Mouse (Mus musculus): ENCODE measurements around the gene Dyrk3. TPM values are rescaled to one million over a fixed set of nuclear protein-coding genes. Genes with fewer than 3 reads are reported as not detected.
"Not testable (repeated sequence)": the region's sequence is repeated elsewhere in the genome, so short reads cannot be mapped to it uniquely, and the experiment has no call there.

The Dyrk3 gene
- total RNA-seq, 2 experiments from 2014 or later = 15.7 to 17.4 TPM

DNA sequence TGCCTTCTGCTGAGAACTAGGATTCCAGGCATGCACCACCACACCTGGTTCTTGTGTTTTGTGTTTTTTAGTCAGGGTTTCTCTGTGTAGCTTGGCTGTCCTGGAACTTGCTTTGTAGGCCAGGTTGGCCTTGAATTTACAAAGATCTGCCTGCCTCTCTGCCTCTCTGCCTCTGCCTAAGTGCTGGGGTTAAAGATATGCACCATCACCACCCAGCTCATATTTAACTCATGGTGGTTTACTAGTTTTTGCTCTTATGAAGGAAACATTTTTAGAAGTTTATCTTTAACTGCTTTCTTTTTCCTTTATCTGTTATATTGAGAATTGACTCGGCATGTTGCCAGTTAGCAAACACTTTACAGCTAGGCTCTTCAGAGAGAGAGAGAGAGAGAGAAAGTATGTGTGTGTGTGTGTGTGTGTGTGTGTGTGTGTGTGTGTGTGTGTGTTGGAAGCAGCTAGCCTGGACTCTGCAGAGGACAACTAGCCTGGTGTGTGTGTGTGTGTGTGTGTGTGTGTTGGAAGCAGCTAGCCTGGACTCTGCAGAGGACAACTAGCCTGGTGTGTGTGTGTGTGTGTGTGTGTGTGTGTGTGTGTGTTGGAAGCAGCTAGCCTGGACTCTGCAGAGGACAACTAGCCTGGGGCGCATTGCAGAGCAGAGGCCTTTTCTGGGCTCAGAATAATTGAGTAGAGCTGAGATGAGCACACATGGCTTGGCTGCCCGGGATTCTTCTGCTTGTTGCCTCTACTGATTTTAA, 21.6 kb upstream of the Dyrk3 start:
- DNase-seq (ENCODE audit: extremely low spot score in 1 of 2, low spot score in 1 of 2) = not testable (repeated sequence)

DNA sequence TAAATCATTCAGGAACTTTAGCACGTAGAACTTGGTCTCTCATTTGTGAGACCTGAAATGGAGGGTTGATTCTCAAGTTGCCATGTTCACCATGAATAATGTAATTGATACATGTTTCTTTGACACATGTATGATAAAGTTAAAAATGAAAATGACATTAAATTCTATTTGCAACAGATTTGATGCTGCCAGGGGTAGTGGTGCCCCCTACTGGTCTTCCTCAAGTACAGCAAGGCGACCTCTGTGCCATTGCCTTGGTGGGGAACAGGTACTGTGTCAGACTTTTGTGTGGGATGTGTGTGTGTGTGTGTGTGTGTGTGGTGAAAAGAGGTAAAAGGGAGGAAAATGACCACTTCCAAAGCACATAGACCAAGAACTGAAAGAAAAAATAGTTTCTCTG, 17.3 kb upstream of the Dyrk3 start:
- peak in 1 of 2 experiments; percentile 56 for DNase-seq (ENCODE audit: extremely low spot score in 1 of 2, low spot score in 1 of 2)

DNA sequence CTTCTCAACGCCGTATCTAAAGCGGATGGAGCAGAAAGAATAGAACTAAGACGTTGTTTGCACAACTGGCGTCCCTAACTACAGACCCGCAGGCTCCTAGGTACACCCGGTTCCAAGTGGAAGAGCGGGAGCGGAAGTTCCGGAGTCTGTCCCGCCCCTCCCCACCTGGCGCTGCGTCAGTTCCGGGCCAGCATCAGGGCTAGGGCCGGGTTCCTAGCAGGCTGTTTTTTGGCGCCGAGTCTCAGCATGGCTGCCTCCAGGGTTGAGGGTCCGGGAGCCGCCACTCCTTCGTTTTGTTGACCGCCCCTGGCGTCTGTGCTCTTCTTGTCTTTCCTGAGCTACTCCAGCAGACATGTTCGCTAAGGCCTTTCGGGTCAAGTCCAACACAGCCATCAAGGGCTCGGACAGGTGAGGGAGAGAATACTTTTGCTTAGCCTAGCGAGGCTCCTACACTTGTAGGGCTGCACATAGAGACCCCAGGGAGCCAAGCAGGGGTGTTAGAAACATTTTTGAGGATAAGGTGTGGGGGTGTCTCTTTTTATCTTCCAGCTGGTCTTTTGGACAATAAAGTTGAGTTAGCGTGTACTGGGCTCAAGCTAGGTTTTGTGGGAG, 15.0 kb upstream of the Dyrk3 start, which contains the start of gene Eif2d:
TSS of gene Eif2d (plus strand) at position 164 of the 612 bp plus-strand sequence.
- peak; percentile 71 to 83 for DNase-seq (ENCODE audit: extremely low spot score in 1 of 2, low spot score in 1 of 2)

DNA sequence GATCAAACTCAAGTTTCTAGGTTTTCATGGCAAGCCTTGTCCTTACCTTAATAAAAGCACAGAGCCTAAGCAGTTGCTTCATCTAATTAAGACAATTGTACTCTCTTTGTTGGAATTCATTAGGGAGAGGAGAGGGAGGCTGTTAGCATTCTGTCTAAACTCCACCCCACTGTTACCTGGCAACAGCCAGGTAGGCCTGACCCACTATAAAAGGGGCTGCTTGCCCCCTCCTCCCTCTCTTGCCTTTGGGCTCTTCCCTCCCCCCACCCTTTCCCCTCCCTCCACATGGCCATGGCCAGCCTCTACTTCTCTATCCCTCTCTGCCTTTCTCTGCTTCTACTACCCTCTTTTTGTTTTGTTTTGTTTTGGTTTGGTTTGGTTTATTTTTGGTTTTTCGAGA, 11.4 kb upstream of the Dyrk3 start:
- DNase-seq (ENCODE audit: extremely low spot score in 1 of 2, low spot score in 1 of 2) = no peak

DNA sequence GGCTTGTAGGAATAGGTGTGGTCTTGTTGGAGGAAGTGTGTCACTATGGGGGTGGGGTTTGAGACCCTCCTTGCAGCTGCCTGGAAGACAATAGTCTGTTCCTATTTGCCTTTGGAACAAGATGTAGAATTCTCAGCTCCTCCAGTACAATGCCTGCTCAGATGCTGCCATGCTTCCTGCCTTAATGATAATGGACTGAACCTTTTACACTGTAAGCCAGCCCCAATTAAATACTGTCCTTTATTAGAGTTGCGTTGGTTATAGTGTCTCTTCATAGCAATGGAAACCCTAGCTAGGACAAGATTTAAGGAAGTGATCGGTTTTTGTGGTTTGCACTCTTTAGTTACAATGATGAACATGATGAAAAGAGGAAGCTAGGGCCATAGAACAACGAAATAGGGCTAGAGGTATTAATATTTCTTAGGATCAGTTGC, 8.1 kb upstream of the Dyrk3 start:
- no peak for DNase-seq (ENCODE audit: extremely low spot score in 1 of 2, low spot score in 1 of 2)

DNA sequence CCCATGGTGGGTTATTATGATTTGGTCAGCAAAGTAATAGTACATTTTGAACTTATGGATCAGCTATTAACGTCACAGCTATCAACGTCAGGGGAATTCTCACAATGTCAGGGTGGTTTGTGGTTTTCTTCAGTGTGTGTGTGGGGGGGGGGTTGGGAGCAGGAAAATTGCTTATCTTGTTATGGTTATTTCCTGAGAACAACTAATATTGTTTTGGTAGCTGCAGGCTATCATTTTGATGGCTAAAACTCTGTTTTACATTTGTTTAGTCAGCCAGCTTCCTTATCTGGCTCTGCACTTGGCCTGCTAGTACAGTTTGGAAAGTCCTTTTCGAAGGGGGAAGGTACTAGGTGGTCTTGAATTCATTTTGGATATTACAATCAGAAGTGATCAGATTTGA, 7.1 kb upstream of the Dyrk3 start:
- not testable (repeated sequence) for DNase-seq (ENCODE audit: extremely low spot score in 1 of 2, low spot score in 1 of 2)

DNA sequence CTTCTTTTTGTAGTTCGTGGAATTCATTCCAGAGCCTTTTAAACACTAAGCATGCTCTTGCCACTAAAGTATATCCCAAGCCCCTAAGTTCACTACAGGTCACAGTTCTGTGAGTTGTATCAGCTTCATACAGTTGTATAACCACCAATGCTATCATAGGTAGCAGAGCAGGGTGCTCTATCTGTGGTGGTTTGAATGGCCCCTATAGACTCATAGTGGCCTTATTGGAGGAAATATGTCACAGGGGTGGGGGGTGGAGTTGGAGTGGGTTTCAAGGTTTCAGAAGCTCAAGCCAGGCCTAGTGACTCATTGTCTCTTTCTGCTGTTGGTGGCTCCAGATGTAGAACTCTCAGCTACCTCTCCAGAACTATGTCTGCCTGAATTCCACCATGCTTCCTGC, 4.3 kb upstream of the Dyrk3 start:
- DNase-seq (ENCODE audit: extremely low spot score in 1 of 2, low spot score in 1 of 2) = no peak

DNA sequence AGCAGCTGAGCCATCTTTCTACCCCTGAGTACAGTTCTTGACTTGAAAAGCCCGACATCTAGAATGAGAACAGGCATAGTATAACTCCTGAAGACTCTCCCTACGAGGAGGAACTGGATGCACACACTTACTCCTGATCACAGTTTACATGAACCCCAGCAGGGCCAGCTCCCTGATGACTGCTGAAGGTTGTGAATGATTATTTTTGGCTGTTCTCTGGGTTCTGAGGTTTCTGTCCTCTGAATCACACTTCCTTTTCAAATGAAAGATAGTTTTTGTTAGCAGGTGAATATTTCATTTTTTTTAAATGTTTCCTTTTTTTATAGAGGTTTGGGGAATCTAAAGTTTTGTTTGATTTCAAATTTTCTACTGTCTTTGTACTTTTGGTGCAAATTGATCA, 3.3 kb upstream of the Dyrk3 start:
- no peak for DNase-seq (ENCODE audit: extremely low spot score in 1 of 2, low spot score in 1 of 2)

DNA sequence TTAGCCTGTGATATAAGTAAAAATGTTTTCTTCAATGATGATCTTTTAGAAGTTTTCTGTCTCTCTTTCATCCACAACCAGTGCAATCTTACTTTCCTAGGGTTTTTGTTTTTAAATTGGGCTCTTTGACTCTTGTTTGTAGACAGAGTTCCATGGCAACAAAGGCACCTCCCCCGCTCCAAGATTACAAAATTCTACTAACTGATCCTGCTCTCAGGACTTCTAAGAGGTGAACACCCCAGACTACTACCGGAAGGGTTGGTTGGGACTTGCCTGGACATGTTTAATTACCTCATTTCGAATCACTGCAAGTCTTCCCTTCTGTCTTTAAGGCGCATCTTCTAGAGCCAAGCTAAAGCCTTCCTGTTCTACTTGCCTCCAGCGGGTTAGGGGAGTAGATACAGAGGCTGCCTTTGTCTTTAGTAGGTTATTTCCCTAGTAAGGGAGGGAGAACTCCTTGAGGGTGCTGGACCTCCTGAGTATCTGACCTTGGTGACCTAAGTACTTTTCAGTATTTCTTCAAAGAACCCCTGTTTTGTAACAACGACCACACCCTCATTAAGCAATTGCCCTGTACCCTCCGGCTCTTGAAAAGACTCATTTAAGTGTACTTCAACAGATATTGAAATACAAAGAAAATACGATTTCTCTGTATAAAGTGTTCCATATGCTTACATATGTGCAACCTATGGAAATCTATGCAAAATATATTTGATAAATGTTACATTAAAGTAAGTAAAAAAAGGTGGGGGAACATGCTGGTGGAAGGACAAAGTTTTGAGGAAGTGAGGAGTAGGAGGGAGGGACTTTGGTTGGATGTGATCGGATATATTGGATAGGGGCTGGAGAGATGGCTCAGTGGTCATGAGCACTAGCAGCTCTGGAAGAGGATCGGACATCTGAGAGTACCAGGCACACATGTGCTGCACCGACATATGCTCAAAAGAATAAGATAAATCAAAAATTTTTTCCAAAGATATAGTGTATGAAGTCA, 1.3 kb upstream of the Dyrk3 start:
- no peak for DNase-seq (ENCODE audit: extremely low spot score in 1 of 2, low spot score in 1 of 2)

DNA sequence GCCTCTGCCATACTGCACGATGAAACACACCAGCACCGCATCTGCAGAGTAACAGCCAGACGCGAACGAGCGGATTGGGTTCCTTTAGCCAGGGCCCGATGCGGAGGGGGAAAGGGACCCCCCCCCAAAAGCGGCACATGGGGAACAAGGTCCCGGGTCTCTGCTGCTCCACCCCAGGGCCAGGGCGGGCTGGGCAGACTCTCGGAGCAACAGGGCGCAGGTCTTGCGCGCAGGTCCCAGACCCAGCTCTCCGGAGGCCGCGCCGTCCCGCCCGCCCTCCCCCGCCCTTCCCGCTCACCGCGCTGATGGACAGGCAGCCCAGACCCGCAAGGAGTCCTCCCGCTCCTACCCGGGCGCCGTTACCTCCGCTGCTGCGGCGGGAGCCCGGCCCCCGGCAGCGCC, 422 bp downstream of the Dyrk3 start:
- no peak for DNase-seq (ENCODE audit: extremely low spot score in 1 of 2, low spot score in 1 of 2)

DNA sequence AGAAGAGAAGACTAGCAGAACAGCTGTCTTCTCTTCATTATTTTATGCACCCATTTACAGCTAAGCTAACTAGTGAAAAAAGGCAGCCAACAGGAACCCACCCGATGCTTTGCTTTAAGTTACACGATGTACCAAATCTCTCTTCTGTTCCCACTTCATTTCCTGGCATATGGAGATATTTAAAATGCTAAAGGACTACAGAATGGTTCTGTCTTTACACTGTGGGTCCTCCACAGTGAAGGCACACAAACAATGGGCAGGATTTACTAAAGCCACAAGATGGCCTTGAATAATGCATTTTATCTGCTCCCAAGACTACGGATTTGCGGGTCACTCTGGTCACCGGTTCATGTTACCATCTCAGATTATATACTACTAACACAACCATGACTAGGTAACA, 1.0 kb downstream of the Dyrk3 start:
- no peak for DNase-seq (ENCODE audit: extremely low spot score in 1 of 2, low spot score in 1 of 2)

DNA sequence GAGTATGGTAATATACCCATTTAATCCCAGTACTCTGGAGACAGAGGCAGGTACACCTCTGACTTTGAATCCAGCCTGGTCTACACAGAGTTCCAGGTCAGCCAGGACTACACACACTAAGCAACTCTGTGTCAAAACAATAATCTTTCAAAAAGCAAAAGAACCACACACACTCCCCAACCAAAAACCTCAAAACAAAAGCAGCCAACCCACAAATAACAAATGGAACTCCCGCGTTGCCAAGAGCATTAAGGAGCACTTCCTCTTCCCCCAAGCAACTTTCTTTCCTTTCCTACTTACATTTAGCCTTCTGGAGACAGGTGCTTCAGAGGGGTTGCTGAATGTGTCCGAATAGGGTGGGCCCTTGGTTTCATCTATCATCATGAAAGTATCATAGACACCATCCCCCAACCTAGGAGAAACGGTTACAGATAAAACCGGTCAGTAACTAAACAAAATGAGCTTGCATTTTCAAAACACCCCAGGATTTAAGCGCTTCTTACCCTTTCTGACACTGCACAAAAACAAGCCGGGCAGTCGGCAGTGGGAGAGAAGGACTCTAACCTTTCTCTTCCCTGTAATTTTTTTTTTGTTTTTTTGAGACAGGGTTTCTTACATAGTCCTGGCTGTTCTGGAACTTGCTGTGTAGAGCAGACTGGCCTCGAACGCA, 2.0 kb downstream of the Dyrk3 start:
- no peak for DNase-seq (ENCODE audit: extremely low spot score in 1 of 2, low spot score in 1 of 2)

DNA sequence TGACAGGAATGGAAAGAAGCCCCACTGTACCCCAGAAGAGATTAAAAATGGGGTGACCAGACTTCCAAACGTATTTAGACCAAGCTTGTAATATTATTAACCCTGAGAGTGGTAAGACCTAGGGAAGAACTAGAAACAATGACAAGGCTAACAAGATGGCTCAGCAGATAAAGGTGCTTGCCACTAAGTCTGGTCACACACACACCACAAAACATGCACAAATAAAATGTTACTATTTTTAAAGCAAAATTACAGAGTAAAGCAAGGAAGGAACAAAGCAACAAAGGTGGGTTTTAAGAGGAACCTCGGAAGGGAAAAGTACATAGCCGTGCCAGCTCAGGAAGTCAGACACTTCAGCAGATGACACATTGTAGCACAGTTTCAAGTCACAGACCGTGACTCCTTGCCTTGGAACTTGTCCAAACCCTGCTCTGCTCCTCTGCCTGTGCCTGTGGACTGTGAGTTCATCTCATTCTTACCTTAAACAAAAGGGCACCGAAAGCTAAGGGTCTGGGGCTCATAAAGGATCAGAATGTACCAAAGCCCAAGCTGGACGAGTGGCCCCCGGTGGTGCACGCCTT, 3.1 kb downstream of the Dyrk3 start:
- no peak for DNase-seq (ENCODE audit: extremely low spot score in 1 of 2, low spot score in 1 of 2)

DNA sequence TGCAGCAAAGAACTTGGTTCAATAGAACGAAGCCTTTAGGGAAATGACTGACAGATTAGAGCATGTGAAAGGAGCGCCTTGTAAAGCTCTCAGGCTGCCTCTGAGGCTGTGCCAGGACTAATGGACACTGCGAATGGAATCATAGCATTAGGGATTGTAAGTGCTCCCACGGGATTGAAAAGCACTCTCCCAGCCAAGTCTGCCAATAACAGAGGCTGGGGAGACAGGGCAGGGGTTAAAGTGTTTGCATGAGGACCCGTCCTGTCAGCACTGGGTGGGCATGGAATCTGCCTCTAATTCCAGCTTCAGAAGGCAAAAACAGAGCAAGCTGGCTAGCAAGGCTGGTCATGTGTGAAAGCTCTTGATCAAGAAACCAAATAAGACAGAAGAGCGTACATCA, 3.9 kb downstream of the Dyrk3 start:
- DNase-seq (ENCODE audit: extremely low spot score in 1 of 2, low spot score in 1 of 2) = no peak

DNA sequence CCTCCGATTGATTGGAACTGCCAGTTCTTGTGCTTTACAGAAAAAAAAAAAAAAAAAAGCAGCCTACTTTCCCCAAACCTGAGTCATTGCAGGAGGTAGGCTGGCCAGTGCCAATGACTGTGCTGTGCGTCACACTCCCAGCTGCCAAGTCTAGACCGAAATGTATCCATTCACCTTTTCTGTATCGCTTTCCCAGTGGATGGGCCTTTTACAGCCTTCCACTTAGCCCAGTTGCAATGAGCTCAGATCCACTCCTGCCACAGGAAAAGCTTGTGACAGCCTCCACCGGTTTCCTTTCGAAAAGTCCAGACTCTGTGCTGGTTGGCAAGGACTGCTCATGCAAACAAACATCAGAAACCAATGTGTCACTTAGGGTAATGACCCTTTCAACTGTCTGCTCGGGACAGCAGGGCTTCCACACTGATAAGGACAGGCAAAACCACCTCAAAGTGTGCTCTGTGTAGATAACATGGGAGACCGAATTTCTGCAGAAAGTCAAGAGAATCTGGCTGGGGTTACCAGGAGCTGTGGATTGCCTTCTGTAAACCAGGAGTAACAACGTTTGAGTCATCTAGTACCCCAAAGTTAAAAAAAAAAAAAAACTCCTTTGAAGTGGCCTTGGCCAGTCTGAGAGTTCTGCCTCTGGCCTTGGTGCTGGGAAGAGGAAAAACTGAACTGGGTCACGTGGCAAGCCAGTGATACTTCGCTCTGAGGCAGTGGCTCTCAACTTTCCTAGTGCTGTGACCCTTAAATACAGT, 12.0 kb downstream of the Dyrk3 start:
- no peak for DNase-seq (ENCODE audit: extremely low spot score in 1 of 2, low spot score in 1 of 2)

DNA sequence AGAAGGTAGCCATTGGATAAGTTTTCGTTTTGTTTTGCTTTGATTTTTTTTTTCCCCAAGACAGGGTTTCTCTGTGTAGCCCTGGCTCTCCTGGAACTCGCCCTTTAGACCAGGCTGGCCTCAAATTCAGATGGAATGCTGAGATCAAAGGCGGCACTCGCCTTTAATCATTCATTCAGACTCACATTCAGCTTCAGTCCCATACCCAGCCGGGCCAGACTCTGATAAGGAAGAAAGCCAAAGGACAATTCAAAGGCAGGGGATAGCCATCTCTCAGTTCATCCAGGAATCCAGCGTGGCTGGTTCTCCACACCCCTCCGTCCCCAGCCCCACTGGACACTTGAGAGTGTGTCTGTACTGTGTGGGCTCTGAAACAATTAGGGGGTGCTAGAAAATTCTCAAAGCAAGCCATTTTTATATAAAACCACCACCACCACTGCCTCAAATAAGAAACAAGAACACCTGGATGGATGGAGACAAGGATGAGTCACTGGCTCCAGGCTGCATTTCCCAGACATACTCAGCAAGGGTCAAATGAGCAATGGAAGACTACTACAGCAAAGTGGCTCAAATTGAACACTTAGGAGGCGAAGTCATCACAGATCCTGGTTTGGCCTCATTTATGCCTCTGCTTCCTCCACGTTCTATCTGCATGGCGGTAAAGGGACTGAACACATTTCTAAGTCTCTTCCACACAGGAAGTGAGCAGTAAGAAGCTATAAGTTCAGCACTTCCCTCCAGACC, 14.4 kb downstream of the Dyrk3 start:
- DNase-seq (ENCODE audit: extremely low spot score in 1 of 2, low spot score in 1 of 2) = no peak

DNA sequence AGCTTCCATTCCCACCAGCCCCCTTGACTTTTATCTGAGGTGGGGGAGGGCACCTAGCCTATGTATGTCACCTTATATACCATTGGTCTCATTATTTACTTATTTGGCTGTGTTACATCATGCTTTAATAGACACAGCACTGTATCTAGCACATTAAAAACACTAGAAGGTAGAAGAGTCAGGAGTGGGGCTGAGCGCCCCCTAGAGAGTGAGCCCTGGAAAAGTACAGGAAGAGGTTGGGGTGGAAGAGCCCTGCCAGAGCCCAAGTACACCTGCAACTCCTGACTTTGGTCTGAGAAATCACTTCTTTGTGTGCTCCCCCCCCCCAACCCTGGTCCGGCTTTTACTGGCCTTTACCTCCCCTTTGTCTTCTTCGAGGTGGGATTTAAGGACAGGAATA, 16.2 kb downstream of the Dyrk3 start:
- peak in 1 of 2 experiments; percentile 31 for DNase-seq (ENCODE audit: extremely low spot score in 1 of 2, low spot score in 1 of 2)

DNA sequence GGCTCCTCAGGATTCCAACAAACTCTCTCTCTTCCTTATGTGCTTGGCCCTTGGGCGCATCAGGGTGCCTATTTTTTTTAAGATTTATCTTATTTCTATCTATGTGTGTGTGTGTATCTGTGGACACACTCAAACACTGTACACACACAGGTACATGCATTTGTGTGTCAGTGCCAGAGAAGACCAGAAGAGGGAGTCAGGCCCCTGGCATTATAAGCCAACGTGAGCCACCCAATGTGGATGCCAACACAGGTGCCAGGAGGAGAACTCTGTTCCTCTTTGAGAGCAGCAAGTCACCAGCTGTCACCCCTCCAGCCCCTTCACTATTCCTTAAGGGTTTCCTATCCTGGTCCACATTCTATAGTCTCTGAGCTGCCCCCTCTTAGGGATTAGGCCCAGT, 19.1 kb downstream of the Dyrk3 start:
- DNase-seq (ENCODE audit: extremely low spot score in 1 of 2, low spot score in 1 of 2) = no peak

DNA sequence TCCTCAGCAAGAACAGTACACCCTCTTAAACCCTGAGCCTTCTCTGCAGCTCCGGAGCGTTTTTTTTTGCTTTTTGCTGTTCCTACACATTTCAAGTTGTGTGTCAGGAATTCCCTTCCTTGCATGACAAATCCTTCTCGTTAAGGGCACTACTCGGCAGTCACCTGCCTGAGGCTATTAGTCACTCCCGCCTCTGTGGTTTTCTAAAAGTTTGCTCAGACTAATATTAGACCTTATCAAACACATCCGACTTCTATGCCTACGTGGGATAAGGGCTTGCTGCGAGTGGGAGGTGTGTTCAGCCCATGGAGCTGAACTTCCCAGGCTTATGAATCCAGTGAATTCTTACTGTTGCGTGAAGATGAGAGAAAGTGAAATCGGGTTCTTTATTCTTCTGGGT, 19.6 kb downstream of the Dyrk3 start:
- no peak for DNase-seq (ENCODE audit: extremely low spot score in 1 of 2, low spot score in 1 of 2)
